Mouse (Mus musculus) stomach, embryonic 14.5 days (tissue): Measurements from ENCODE around the gene Ccdc65. TPM values are rescaled to one million over a fixed set of nuclear protein-coding genes. Genes with fewer than 3 reads are reported as not detected.
A peak's percentile ranks its signal among the peaks of the same experiment; 100 is the strongest.

Experiments used
- ATAC-seq: fragments of 200-750 bp; cut with Nextera tagmentation; 2 replicates; pipeline ENCODE4 v1.8.0; 2017; ENCODE audit warnings: low read depth, moderate TSS enrichment; ENCODE audit not compliant: insufficient number of reproducible peaks, insufficient read depth, low FRiP score
- H3K27ac ChIP-seq: fragments of 300-500 bp; sonication (generic); 2 replicates; pipeline ENCODE4 v1.5.1; 2014; ENCODE audit warnings: mild to moderate bottlenecking, low read length, moderate library complexity, mixed read lengths
- H3K27me3 ChIP-seq: fragments of 300-500 bp; sonication (generic); 2 replicates; pipeline ENCODE4 v1.6.1; 2014; ENCODE audit warnings: low read length, control low read depth, mixed read lengths; ENCODE audit not compliant: control insufficient read depth, insufficient read depth
- H3K36me3 ChIP-seq: fragments of 300-500 bp; sonication (generic); 2 replicates; pipeline ENCODE4 v1.6.1; 2014; ENCODE audit warnings: mild to moderate bottlenecking, control low read depth, low read length, moderate library complexity, mixed read lengths; ENCODE audit not compliant: control insufficient read depth, insufficient read depth
- H3K4me1 ChIP-seq: fragments of 300-500 bp; sonication (generic); 2 replicates; pipeline ENCODE4 v1.6.1; 2014; ENCODE audit warnings: low read length, control low read depth, mixed read lengths; ENCODE audit not compliant: control insufficient read depth, insufficient read depth
- H3K4me2 ChIP-seq: fragments of 300-500 bp; sonication (generic); replicated peaks from 2 replicates; pipeline ENCODE4 v1.6.1; 2014; ENCODE audit warnings: low read depth, low read length, control low read depth
- H3K4me3 ChIP-seq: fragments of 300-500 bp; sonication (generic); 2 replicates; pipeline ENCODE4 v1.5.1; 2014; ENCODE audit warnings: low read depth, low read length, control low read depth
- H3K9ac ChIP-seq: fragments of 300-500 bp; sonication (generic); replicated peaks from 2 replicates; pipeline ENCODE4 v1.6.1; 2014; ENCODE audit warnings: low read depth, mild to moderate bottlenecking, control low read depth, low read length, moderate library complexity, mixed read lengths
- H3K9me3 ChIP-seq: fragments of 300-500 bp; sonication (generic); 2 replicates; pipeline ENCODE4 v1.6.1; 2016; ENCODE audit warnings: low read depth, low read length, control low read depth; ENCODE audit not compliant: control insufficient read depth
- WGBS: fragments of 180-500 bp; shearing (Covaris S2); extraction: QIAGEN DNeasy Blood & Tissue Kit; methylation state at CpG from one replicate; pipeline ENCODE4 v1.1.7; 2014; 5-methylcytosine and 5-hydroxymethylcytosine counted together
- polyA plus RNA-seq: library from polyadenylated mRNA; unstranded; fragments of >200 nt; fragmentation: Nextera tagmentation; extraction: Ambion mirVana; gene quantifications from 2 replicates; pipeline ENCODE4 v1.2.1, GENCODE M21; 2014

The Ccdc65 gene
- polyA plus RNA-seq, 1 experiment from 2014 or later, result 1.2 TPM

DNA sequence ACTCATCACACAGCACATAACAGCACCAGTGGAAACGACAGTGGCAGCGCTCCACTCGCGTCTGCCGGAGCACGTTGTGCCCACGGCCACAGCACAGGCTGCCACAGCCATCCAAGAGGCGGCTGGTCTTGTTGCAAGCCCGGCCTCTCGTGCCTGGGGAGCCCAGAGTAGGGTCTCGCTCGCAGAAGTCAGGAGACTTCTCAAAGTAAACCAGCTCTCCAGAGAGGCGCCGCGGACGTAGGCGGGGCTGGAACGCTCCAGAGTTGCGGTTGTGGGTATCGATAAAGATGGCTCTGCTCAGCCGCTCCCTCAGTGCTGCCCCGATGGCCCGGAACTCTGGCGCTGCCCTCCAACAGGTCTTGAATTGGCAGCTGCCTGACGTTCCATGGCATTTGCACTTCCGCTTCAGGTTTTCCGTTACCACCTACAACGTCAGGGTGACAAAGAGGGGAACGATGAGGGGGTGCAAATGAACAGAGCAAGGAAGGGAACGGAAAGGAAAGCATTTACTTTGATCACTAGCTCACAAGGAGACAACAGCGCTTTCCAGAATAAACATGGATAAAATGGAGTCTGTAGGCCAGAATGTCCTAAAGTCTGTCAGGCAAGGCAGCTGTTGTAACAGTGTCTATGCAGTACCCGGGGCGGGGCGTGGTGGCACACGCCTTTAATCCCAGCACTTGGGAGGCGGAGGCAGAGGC lies 64.7 kb downstream of the Ccdc65 start:
- Histone ChIP-seq H3K4me2 (peak overlapping the region; percentile 58), H3K27me3 (peaks cover 46% of the 10 kb centered on the region), H3K4me3 (peak overlapping the region; percentile 22), H3K4me1 (0 out of 2 replicates have a peak, but pooled peaks cover 18% of the 10 kb centered on the region), H3K9ac (no peak overlapping the region), H3K27ac (no peak overlapping the region), H3K9me3 (no peaks in the 10 kb centered on the region), H3K36me3 (no peaks in the 10 kb centered on the region)
- WGBS, result 2% methylated on average over 36 of the region's 36 CpGs
- ATAC-seq, result no peak

Other genes with a start within 250 kb of the Ccdc65 start
- gene OR5BS1P, start 238.3 kb upstream of the Ccdc65 start, polyA plus RNA-seq, result not detected in 2 replicates
- gene Lalba, start 225.5 kb upstream of the Ccdc65 start, polyA plus RNA-seq, result not detected in 2 replicates
- gene Olfr279, start 215.8 kb upstream of the Ccdc65 start, polyA plus RNA-seq, result not detected in 2 replicates
- 90.6 and 92.2 TPM in 2 replicates for gene Kansl2, start 173.9 kb upstream of the Ccdc65 start, polyA plus RNA-seq
- gene Ccnt1, start 137.3 kb upstream of the Ccdc65 start, polyA plus RNA-seq, result 60.0 and 61.2 TPM in 2 replicates
- not detected in 2 replicates for gene 4930415O20Rik, start 137.2 kb upstream of the Ccdc65 start, polyA plus RNA-seq
- gene Adcy6, start 98.1 kb upstream of the Ccdc65 start, polyA plus RNA-seq, result 21.9 and 23.0 TPM in 2 replicates
- gene Cacnb3, start 77.4 kb upstream of the Ccdc65 start, polyA plus RNA-seq, result 34.4 TPM in 2 replicates
- gene Ddx23, start 45.3 kb upstream of the Ccdc65 start, polyA plus RNA-seq, result 30.1 and 30.3 TPM in 2 replicates
- gene Rnd1, start 30.7 kb upstream of the Ccdc65 start, polyA plus RNA-seq, result 0.75 and 0.83 TPM in 2 replicates
- gene Fkbp11, start 20.0 kb downstream of the Ccdc65 start, polyA plus RNA-seq, result 38.1 and 39.2 TPM in 2 replicates
- gene Arf3, start 55.0 kb downstream of the Ccdc65 start, polyA plus RNA-seq, result 33.2 and 34.5 TPM in 2 replicates
- gene Wnt10b, start 69.9 kb downstream of the Ccdc65 start, polyA plus RNA-seq, result not detected in 2 replicates
- not detected in 2 replicates for gene Wnt1, start 81.7 kb downstream of the Ccdc65 start, polyA plus RNA-seq
- gene Ddn, start 101.3 kb downstream of the Ccdc65 start, polyA plus RNA-seq, result not detected in 2 replicates
- 76.3 and 80.0 TPM in 2 replicates for gene Prkag1, start 123.3 kb downstream of the Ccdc65 start, polyA plus RNA-seq
- gene Kmt2d, start 163.0 kb downstream of the Ccdc65 start, polyA plus RNA-seq, result 19.5 and 21.4 TPM in 2 replicates
- 8.1 and 9.9 TPM in 2 replicates for gene Rhebl1, start 186.3 kb downstream of the Ccdc65 start, polyA plus RNA-seq
- gene Dhh, start 190.3 kb downstream of the Ccdc65 start, polyA plus RNA-seq, result 0.65 and 0.77 TPM in 2 replicates
- 5.1 and 8.8 TPM in 2 replicates for gene Lmbr1l, start 210.0 kb downstream of the Ccdc65 start, polyA plus RNA-seq
- 1,548 and 1,685 TPM in 2 replicates for gene Tuba1b, start 226.4 kb downstream of the Ccdc65 start, polyA plus RNA-seq
- not detected in 2 replicates for gene Gm49450, start 245.3 kb downstream of the Ccdc65 start, polyA plus RNA-seq
- 1,231 and 1,258 TPM in 2 replicates for gene Tuba1a, start 245.5 kb downstream of the Ccdc65 start, polyA plus RNA-seq